Mouse (Mus musculus): ENCODE measurements around the gene Casp2. TPM values are rescaled to one million over a fixed set of nuclear protein-coding genes. Genes with fewer than 3 reads are reported as not detected.

The Casp2 gene
- polyA plus RNA-seq, 1 experiment from 2014 or later, result 36.4 TPM

DNA sequence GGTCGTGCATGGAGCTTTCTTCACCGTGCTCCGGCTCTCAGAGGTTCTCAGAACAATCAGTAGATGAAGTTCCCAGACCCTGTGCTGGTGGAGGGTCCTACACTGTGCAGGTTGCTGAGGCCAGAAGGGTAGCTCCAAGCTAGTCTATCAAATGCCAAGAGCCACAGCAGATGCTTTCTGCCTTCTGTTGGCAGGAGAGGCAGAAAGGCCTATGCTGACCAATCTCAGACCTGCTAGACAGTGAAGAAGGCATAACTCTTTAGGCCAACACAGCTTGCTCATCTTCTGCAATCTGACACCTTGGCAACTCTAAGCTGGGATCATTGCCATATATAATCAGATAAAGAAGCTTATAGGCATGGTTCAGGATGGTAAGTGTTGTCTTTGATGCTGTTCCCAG lies 65.4 kb downstream of the Casp2 start:
- no peaks in the 10 kb centered on the region for H3K27me3 ChIP-seq (ENCODE audit: control insufficient read depth, insufficient read depth, low read length)
- 80% methylated on average over 3 of the region's 3 CpGs for whole genome bisulfite sequencing
- DNase-seq (ENCODE audit: low spot score), result no peak
- no peaks in the 10 kb centered on the region for H3K4me1 ChIP-seq (replicated peaks; ENCODE audit: control insufficient read depth, insufficient read depth, low read length)
- H3K4me2 ChIP-seq (replicated peaks), result no peak overlapping the region
- H3K4me3 ChIP-seq (replicated peaks; ENCODE audit: low read length), result no peak overlapping the region
- H3K9ac ChIP-seq, result no peak overlapping the region
- H3K9me3 ChIP-seq (ENCODE audit: control insufficient read depth, low read length), result no peaks in the 10 kb centered on the region
- ATAC-seq (ENCODE audit: low FRiP score), result no peak
- no peaks in the 10 kb centered on the region for H3K36me3 ChIP-seq (replicated peaks; ENCODE audit: control insufficient read depth, insufficient read depth)
- H3K27ac ChIP-seq, result no peak overlapping the region

- no peak for DNase-seq (ENCODE audit: low spot score)
- Histone ChIP-seq H3K27ac (no peak overlapping the region), H3K4me2 (replicated peaks) (no peak overlapping the region), H3K9ac (no peak overlapping the region), H3K4me1 (replicated peaks; ENCODE audit: control insufficient read depth, insufficient read depth, low read length) (no peaks in the 10 kb centered on the region), H3K9me3 (ENCODE audit: control insufficient read depth, low read length) (no peaks in the 10 kb centered on the region), H3K36me3 (replicated peaks; ENCODE audit: control insufficient read depth, insufficient read depth) (no peaks in the 10 kb centered on the region), H3K27me3 (ENCODE audit: control insufficient read depth, insufficient read depth, low read length) (no peaks in the 10 kb centered on the region), H3K4me3 (replicated peaks; ENCODE audit: low read length) (no peak overlapping the region)
- ATAC-seq (ENCODE audit: low FRiP score), result no peak
- WGBS, result 94% methylated on average over 3 of the region's 3 CpGs
These were observed 66.2 kb downstream of the Casp2 start for GRCm38 (mm10) chr6:42330946-42331345.

Other genes starting within 250 kb of the Casp2 start
- gene Sva, start 226.6 kb upstream of the Casp2 start, polyA plus RNA-seq (2014; fragmentation: Nextera tagmentation; extraction: Ambion mirVana), result not detected in 2 replicates
- not detected in 2 replicates for gene Tas2r139, start 124.0 kb upstream of the Casp2 start, polyA plus RNA-seq (2014; fragmentation: Nextera tagmentation; extraction: Ambion mirVana)
- not detected in 2 replicates for gene Tas2r144, start 49.7 kb upstream of the Casp2 start, polyA plus RNA-seq (2014; fragmentation: Nextera tagmentation; extraction: Ambion mirVana)
- 11.6 and 12.1 TPM in 2 replicates for gene Gstk1, start 19.1 kb upstream of the Casp2 start, polyA plus RNA-seq (2014; fragmentation: Nextera tagmentation; extraction: Ambion mirVana)
- not detected in 2 replicates for gene Tmem139, start 3.0 kb upstream of the Casp2 start, polyA plus RNA-seq (2014; fragmentation: Nextera tagmentation; extraction: Ambion mirVana)
- gene Clcn1, start 21.7 kb downstream of the Casp2 start, polyA plus RNA-seq (2014; fragmentation: Nextera tagmentation; extraction: Ambion mirVana), result 0.94 and 1.9 TPM in 2 replicates
- gene Fam131b, start 59.7 kb downstream of the Casp2 start, polyA plus RNA-seq (2014; fragmentation: Nextera tagmentation; extraction: Ambion mirVana), result 7.2 and 7.9 TPM in 2 replicates
- 56.6 and 60.3 TPM in 2 replicates for gene Zyx, start 84.6 kb downstream of the Casp2 start, polyA plus RNA-seq (2014; fragmentation: Nextera tagmentation; extraction: Ambion mirVana)
- gene Epha1, start 108.3 kb downstream of the Casp2 start, polyA plus RNA-seq (2014; fragmentation: Nextera tagmentation; extraction: Ambion mirVana), result 0.16 and 0.24 TPM in 2 replicates
- not detected in 2 replicates for gene Tas2r143, start 135.3 kb downstream of the Casp2 start, polyA plus RNA-seq (2014; fragmentation: Nextera tagmentation; extraction: Ambion mirVana)
- not detected in 2 replicates for gene Tas2r135, start 140.4 kb downstream of the Casp2 start, polyA plus RNA-seq (2014; fragmentation: Nextera tagmentation; extraction: Ambion mirVana)
- gene Tas2r126, start 169.6 kb downstream of the Casp2 start, polyA plus RNA-seq (2014; fragmentation: Nextera tagmentation; extraction: Ambion mirVana), result not detected in 2 replicates
- not detected in 2 replicates for gene Olfr458, start 200.2 kb downstream of the Casp2 start, polyA plus RNA-seq (2014; fragmentation: Nextera tagmentation; extraction: Ambion mirVana)
- not detected in 2 replicates for gene Olfr457, start 211.3 kb downstream of the Casp2 start, polyA plus RNA-seq (2014; fragmentation: Nextera tagmentation; extraction: Ambion mirVana)
- gene Olfr456, start 222.2 kb downstream of the Casp2 start, polyA plus RNA-seq (2014; fragmentation: Nextera tagmentation; extraction: Ambion mirVana), result not detected in 2 replicates